Mouse (Mus musculus): ENCODE data around the gene Lmtk2. TPM values are rescaled to one million over a fixed set of nuclear protein-coding genes. Genes with fewer than 3 reads are reported as not detected.

Gene Lmtk2
- total and polyA plus RNA-seq, 3 experiments = 12.6 to 14.8 TPM; not detected in 1

DNA sequence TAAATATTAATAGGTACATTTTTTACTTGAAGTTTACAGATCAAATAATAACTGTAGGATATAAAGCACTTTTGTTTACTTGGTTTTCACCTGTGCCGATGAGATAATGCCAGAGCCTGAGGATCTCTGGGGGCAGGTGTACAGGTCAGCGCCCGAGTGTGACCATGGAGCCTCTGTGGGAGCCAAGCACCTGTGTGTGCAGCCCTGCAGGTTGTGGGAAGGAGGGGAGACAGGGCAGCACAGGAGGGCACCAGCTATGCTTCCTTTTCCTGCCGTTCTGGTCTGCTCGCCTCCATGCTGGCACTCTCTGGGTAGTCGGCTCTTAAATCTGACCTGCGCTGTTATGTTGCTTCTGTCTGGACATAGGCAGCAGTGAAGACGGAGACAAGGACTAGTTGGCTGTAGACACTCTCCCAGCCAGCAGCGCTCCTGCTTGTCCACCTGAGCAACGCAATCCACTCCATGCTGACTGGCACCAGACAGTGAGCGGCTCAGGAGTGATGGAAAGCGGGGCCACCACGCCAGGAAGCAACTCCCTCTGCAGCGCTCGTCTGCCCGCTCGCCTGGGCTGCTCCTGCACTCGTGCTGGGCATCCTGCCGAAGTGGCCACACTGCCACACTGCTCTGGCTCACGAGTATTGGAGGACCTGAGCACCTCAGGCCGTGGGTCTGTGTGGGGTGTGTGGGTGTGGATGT is 84.3 kb downstream of the Lmtk2 start:
- H3K36me3 ChIP-seq (ENCODE audit: control insufficient read depth in 1 of 2, insufficient read depth in 2 of 2, low read length in 2 of 2) = peaks cover 0 to 4% of the 10 kb centered on the region in 2 experiments; a peak in 3 of 4 replicates
- H3K27ac ChIP-seq (ENCODE audit: control insufficient read depth, low read depth, low read length) = no peak overlapping the region
- H3K9ac ChIP-seq (ENCODE audit: control insufficient read depth, low read depth, low read length, poor library complexity, severe bottlenecking) = no peak overlapping the region
- H3K79me2 ChIP-seq (ENCODE audit: control insufficient read depth, insufficient read depth, low read length, poor library complexity) = no peaks in the 10 kb centered on the region; the same call in 1 of the 2 replicates
- no peak overlapping the region for H3K4me3 ChIP-seq (ENCODE audit: control insufficient read depth in 1 of 2, insufficient read depth in 1 of 2, low read depth in 2 of 2, low read length in 2 of 2)
- no peaks in the 10 kb centered on the region for H3K27me3 ChIP-seq (ENCODE audit: control insufficient read depth in 1 of 2, insufficient read depth in 2 of 2, low read length in 2 of 2)
- H3K9me3 ChIP-seq (replicated peaks; ENCODE audit: insufficient read depth, low read length) = no peaks in the 10 kb centered on the region
- peaks cover 0 to 5% of the 10 kb centered on the region in 2 experiments; a peak in 1 of 4 replicates for H3K4me1 ChIP-seq (ENCODE audit: control insufficient read depth in 1 of 2, insufficient read depth in 2 of 2, low read length in 2 of 2)
- DNase-seq (ENCODE audit: low read depth, low spot score) = no peak
- TF ChIP-seq SMC3 (IDR thresholded peaks at IDR 0.05; ENCODE audit: low read depth, low read length) (no peak), MYC (IDR thresholded peaks at IDR 0.05; ENCODE audit: low read depth, low read length) (no peak), POLR2AphosphoS2 (IDR thresholded peaks at IDR 0.05; ENCODE audit: low read length) (no peak), CHD2 (IDR thresholded peaks at IDR 0.05; ENCODE audit: low read length) (no peak), USF2 (IDR thresholded peaks at IDR 0.05; ENCODE audit: borderline replicate concordance in 1 of 2, insufficient read depth in 1 of 2, low read depth in 1 of 2, low read length in 2 of 2) (no peak), KAT2A (conservative IDR thresholded peaks at IDR 0.05; ENCODE audit: low read depth, low read length) (no peak), MAFK (IDR thresholded peaks at IDR 0.05; ENCODE audit: borderline replicate concordance, low read depth, low read length) (no peak), GABPA (IDR thresholded peaks at IDR 0.05; ENCODE audit: low read depth, low read length) (no peak), HCFC1 (IDR thresholded peaks at IDR 0.05; ENCODE audit: low read depth, low read length) (no peak), POLR2A (IDR thresholded peaks at IDR 0.05; ENCODE audit: control insufficient read depth in 1 of 2, insufficient read depth in 1 of 2, low read depth in 1 of 2, low read length in 2 of 2, poor library complexity in 1 of 2) (no peak), TAL1 (IDR thresholded peaks at IDR 0.05; ENCODE audit: low read length) (no peak), CHD1 (IDR thresholded peaks at IDR 0.05; ENCODE audit: low read depth, low read length) (no peak), BHLHE40 (IDR thresholded peaks at IDR 0.05; ENCODE audit: borderline replicate concordance, low read depth, low read length) (no peak), ZMIZ1 (IDR thresholded peaks at IDR 0.05; ENCODE audit: low read depth, low read length) (no peak), TCF12 (IDR thresholded peaks at IDR 0.05; ENCODE audit: low read depth, low read length) (no peak), ZC3H11A (IDR thresholded peaks at IDR 0.05; ENCODE audit: low read depth, low read length) (no peak), NRF1 (IDR thresholded peaks at IDR 0.05; ENCODE audit: insufficient read depth, low read depth, low read length, poor library complexity, severe bottlenecking) (no peak), POLR2AphosphoS5 (IDR thresholded peaks at IDR 0.05; ENCODE audit: borderline replicate concordance, low read depth, low read length) (no peak), USF1 (IDR thresholded peaks at IDR 0.05; ENCODE audit: low read depth, low read length) (no peak)

DNA sequence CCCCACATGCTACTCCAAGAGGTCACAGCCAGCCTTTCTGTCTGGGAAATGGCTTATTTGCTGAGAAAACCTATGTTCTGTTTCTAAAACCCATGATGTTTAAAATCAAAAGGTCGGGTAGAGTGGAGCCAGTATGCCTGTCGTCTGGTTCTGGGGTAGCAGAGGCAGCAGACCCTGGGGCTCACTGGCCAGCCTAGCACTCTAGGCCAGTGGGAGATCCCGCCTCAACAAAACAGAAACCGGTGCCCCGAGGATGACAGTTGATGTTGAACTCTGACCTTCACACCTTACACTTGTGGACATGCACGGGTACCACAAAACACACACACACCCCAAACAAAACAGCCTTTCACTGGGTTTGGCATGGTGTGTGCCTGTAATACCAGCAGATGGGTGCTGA is 88.2 kb downstream of the Lmtk2 start:
- TF ChIP-seq EP300 (IDR thresholded peaks at IDR 0.05; ENCODE audit: low read depth in 1 of 2, low read length in 2 of 2) (no peak), GABPA (IDR thresholded peaks at IDR 0.05; ENCODE audit: low read depth, low read length) (no peak), MAX (IDR thresholded peaks at IDR 0.05; ENCODE audit: low read length) (no peak), JUND (IDR thresholded peaks at IDR 0.05; ENCODE audit: low read depth, low read length) (no peak)
- Histone ChIP-seq H3K27me3 (ENCODE audit: control insufficient read depth in 1 of 2, insufficient read depth in 2 of 2, low read length in 2 of 2) (no peaks in the 10 kb centered on the region), H3K9ac (ENCODE audit: control insufficient read depth, low read depth, low read length, poor library complexity, severe bottlenecking) (no peak overlapping the region), H3K27ac (ENCODE audit: control insufficient read depth, low read depth, low read length) (no peak overlapping the region), H3K9me3 (replicated peaks; ENCODE audit: insufficient read depth, low read length) (no peaks in the 10 kb centered on the region), H3K79me2 (ENCODE audit: control insufficient read depth, insufficient read depth, low read length, poor library complexity) (no peaks in the 10 kb centered on the region), H3K36me3 (ENCODE audit: control insufficient read depth in 1 of 2, insufficient read depth in 2 of 2, low read length in 2 of 2) (no peaks in the 10 kb centered on the region; a peak in 2 of 4 replicates), H3K4me1 (ENCODE audit: control insufficient read depth in 1 of 2, insufficient read depth in 2 of 2, low read length in 2 of 2) (peaks cover 0 to 3% of the 10 kb centered on the region in 2 experiments; a peak in 2 of 4 replicates), H3K4me3 (ENCODE audit: control insufficient read depth in 1 of 2, insufficient read depth in 1 of 2, low read depth in 2 of 2, low read length in 2 of 2) (no peak overlapping the region)
- no peak for DNase-seq (ENCODE audit: low read depth, low spot score)
